Mouse (Mus musculus) cerebellum, postnatal 14 days (tissue): ENCODE results near the gene Rsph9.

ENCODE experiments used
- DNase-seq, 2 experiments: peaks; one replicate each; pipeline ENCODE4 v3.0.0; 2021; ENCODE audit warnings: mixed read lengths in 2 of 2

The Rsph9 gene

DNA sequence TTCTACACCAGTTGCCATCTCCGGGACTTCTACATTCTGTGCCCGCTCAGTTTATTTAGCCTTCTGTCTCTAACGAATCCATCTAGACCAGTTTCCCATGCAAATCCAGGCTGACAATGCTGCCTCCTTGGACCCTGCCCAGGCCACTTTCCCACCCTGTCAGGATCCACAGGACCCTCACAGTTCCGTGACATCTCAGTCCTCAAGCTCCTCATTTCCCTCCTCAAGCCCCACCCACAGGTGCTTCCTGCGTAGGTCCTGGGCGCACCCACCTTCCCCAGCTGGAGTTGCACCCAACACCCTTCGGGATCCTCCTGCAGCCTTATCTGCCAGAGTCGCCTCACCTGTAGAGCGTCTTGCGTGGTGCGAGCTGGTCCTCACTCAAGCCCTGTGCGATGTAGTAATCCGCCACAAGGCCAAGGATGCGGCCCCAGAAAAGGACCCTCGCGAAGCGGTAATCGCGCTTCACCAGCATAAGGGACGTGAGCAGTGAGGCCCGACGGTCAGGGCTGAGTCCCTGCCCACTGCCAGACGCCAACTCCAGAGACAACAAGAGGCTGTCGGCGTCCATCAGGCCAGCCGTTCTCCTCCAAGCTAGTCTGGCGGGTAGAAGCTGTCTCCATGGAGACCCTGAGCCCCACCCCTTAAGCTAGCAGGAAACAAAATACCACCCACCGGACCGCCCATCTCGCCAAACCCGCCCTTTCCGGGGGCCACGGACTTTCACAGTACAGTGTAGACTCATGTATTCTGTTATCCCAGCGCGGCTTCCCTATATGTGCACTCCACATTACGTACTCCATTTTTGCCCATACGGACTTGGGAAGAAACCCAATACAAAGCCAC is at the start of gene Rsph9:
Gene Rsph9 (minus strand): TSS at position 639 of the 846 bp plus-strand sequence.
- DNase-seq = peak in 1 of 2 experiments; percentile 53

DNA sequence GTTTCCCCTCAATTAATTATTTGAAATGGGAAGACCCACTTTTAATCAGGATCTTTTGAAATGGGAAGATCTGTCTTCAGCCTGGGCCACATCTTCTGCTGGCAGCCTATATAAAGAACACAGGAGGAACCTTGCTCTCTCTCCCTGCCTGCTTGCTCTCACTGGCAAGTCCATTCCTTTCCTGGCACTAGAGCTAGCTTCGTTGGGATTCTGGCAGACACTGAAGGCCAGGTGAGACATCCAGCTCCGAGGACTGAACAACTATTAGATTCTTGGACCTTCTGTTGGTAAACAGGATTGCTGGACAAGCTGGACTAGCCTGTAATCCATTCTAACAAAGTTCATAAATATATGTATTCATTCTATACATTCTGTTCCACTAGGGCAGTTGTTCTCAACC is 44.8 kb upstream of the Rsph9 start:
- peak in 1 of 2 experiments; percentile 42 for DNase-seq

DNA sequence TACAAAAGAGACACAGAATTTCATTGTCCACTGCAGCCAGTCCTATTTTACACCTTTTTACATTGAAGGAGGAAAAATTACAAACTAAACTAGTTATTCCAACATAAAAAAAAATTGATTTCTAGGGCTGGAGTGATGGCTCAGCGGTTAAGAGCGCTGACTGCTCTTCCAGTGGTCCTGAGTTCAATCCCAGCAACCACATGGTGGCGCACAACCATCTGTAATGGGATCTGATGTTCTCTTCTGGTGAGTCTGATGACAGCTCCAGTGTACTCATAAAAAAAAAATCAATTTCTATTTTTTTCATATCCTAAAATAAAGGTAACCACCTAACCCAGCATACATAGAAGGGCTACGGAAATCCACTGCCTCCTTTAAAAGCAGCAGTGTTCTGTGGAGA is 38.3 kb upstream of the Rsph9 start:
- no peak for DNase-seq

DNA sequence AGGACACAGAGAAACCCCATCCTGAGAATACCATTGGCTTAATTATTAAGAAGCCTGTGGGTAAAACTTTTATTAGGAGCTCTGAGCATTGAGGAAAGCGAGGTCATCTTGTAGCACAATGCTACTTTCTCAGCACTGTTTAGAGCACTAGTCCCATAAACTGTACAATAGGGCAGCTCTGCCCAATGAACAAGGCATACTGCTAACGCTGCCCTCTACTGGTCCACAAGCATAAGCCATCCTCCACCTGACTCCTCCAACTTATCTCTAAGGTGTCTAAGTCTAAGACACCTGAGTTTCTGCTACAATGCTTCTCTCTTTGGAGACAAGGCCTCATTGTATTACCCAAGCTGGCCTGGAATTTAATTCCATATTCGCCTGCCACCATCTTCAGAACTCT is 26.5 kb upstream of the Rsph9 start:
- DNase-seq = peak; percentile 46 to 57

DNA sequence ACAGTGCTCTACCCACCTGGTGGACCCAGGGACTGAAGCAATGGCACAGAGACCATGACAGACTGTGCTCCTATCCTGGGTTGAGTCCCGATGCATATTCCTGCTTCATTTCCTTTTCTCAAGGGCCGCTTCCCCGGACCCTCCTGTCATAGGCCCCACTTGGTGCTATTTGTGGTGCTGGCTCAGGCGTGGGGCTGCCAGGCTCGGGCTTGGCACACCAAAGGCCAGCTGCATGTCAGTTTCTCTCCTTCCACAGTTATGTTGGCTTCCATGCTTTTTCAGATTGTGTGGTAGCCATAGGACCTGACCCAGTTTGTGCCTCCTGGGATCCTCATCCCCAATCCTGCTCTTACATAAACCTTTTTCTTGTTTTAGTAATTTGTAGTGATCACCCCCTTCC is 24.8 kb upstream of the Rsph9 start:
- DNase-seq = no peak

DNA sequence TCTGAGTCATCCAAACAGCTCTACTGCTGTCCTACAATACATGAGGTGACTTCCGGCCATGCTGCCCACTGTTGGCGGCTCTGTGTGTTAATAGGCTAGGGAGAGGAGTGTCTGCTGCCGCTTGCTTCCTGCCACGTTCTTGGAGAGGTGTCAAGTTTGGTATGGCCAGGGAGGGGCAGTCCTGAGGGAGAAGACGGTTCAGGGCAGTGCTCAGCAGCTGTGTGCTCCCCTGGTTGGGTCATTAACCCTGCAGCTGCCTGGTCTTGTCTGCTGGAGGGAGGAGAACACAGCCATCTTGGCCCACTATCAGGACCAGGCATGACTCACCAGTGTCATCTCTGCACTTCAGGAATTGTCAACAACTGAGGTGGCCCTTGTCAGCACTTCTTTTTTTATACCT is 24.3 kb upstream of the Rsph9 start:
- DNase-seq = no peak

DNA sequence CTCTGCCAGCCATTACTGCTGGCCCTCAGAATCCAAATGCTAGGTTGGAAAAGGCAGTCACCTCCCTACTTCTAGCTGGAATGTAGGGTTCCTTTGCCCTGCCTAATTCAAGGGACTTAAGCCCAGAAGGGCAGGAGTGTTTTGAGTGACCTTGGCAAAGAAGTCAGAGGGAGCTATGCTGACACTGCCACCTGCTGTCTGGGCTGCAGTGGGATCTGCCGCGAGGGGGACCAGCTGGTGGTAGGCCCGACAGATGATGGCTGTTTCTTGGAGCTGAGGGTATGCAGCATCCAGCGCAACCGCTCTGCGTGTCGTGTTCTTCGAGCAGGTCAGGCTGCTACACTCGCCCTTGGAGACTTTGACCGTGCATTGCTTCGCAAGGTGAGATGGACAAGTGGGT is 23.0 kb upstream of the Rsph9 start:
- peak in 1 of 2 experiments; percentile 57 for DNase-seq

DNA sequence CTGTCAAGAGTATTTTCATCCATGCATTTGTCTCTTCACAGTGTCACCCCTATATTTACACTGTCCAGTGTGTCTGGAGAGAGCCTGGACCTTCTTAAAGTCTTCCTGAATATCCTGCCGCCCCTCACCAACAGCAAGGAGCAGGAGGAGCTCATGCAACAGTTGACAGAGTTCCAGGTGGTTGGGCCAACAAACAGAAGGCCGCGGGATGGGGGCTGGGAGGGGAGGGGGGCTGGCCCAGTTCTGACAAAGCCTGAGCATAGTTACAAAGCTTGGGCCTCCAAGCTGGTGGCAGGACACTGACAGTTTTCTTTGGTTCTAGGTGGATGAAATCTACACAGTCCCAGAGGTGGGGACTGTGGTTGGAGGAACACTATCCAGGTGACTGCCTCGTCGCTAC is 22.3 kb upstream of the Rsph9 start:
- DNase-seq = peak; percentile 54 to 70

DNA sequence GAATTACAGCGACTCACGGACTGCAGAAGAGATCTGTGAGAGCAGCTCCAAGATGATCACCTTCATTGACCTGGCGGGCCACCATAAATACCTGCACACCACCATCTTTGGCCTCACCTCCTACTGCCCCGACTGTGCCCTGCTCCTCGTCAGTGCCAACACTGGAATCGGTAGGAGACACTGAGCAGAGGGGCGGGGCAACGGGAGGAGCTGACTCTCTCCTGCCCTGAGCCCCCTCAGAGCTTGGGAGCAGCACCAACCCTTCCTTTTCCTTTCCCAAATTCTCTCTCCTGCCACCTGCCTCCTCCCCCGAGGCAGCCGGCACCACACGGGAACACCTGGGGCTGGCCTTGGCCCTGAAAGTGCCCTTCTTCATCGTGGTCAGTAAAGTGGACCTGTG is 21.4 kb upstream of the Rsph9 start:
- DNase-seq = no peak

DNA sequence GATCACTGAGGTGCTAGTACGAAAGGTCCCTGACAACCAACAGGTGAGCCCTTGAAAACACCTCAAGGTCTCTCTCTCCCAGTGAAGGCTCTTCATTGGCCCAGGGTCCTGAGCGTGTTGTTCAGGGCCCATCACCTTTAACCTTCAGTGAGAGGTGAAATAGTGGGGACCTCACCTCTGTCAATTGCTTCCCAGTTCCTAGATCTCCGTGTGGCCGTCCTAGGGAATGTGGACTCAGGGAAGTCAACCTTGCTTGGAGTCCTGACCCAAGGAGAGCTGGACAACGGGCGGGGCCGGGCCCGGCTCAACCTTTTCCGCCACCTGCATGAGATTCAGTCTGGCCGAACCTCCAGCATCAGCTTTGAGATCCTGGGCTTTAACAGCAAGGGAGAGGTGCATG is 20.8 kb upstream of the Rsph9 start:
- DNase-seq = no peak

DNA sequence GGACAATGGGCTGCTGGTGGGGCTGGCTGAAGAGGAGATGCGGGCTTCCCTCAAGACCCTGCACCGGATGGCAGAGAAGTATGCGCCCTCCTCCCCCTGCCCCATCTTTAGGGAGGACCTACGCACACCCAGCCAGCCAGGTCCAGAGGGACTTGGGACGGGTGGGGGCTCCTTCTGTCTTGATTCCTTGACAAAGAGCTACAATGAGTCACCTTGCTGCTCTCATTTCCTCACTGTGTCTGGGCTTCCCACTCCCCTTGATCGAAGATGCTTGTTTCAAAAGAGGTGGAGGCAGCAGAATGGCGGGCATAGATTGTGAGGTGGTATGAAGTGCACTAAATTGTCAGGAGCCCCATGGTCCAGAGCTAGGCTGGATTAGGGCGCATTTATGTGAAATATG is 20.3 kb upstream of the Rsph9 start:
- no peak for DNase-seq

DNA sequence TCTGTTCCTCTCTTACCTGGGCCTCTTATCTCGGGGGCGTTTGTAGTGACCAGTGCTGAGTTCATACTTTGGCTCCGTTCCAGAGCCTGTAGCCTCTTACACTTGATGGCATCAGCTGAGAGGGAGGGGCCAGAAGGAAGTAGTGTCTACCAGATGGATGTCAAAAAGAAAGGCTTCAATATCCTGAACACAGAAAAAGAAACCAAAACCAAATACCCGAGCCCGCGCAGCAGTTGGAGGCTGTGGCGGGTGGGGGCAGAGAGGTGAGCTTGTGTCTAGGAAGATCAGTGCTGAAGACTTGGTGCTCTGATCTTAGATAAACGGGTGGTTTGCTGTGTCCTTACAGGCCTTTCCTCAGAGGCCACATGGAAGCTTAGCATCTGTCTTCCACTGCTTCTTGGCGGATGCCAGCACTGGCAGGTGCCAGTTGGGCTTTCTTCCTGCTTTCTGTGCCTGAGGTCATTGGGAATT is 19.0 kb upstream of the Rsph9 start:
- peak; percentile 50 to 61 for DNase-seq

DNA sequence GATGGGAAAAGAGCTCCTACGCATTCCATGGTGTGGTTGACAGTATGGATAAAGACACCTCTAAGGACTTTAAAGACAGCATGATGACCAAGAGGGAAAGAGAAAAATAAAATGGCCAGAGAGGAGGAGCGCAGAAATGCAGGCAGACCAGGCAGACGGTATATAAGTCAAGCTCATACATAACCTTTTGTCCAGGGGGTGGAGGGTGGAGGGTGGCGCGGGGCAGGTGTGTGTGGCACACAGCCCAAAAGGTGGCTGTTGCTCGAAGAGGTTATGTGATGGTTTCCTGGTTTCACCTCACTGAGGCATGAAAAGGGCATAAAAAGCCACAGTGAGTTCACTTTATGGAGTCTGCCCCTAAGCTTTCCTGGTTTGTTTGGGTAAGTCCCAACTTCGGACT is 18.5 kb upstream of the Rsph9 start:
- DNase-seq = no peak

DNA sequence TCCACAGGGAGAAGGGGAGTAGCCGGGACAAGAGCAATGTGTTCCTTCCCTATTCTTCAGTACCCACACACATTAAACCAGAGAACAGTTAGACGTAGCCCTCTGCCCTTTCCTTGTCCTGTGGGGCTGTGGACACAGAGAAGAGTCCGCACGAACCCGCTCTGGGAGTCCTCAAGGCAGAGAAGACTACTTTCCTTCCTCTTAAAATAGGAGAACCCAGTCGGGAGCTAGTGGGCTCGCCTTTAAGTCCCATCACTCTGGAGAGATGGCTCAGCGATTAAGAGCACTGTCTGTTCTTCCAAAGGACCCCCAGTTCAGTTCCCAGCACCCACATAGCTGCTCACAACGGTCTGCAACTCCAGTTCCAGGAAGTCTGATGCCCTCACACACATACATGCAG is 17.7 kb upstream of the Rsph9 start:
- no peak for DNase-seq

DNA sequence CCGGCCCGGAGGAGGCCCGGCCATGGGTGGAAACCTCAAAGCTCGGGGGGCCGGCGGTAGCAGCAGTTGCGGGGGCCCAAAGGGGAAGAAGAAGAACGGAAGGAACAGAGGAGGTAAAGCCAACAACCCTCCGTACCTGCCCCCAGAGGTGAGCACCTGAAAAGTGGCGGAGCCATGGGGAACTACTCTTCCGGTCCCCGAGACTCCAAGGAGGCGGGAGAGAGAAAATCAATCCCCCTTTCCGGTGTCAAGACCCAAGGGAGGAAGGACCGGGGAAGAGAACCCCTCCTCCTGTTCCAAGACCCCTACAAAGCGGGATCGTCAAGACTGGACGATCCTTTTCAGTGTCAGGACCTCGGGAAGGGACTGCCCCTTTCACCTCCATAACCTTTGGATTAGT is 17.2 kb upstream of the Rsph9 start:
- no peak for DNase-seq

DNA sequence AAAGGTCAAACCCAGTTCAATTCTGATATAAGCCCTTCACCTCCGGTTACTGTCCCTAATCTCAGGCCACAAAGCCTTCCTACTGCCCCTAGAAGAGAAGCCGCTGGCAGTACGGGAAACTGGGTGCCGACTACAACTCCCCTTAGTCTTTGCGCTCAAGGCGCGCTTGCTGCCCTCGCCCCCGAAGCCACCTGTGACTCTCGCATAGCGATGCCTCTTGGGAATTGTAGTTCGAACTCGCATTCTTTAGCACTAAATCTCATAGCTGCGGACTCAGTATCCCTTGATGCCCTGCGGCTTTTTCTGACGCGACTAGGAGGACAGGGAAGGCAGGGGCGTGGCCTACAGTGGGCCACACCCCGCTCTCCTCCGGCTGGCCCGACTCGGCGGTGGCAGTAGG is 16.7 kb upstream of the Rsph9 start, which contains the start of gene Gtpbp2:
Gene Gtpbp2 (plus strand): TSS at position 347 of the 400 bp plus-strand sequence.
- DNase-seq = peak; percentile 96 to 98

DNA sequence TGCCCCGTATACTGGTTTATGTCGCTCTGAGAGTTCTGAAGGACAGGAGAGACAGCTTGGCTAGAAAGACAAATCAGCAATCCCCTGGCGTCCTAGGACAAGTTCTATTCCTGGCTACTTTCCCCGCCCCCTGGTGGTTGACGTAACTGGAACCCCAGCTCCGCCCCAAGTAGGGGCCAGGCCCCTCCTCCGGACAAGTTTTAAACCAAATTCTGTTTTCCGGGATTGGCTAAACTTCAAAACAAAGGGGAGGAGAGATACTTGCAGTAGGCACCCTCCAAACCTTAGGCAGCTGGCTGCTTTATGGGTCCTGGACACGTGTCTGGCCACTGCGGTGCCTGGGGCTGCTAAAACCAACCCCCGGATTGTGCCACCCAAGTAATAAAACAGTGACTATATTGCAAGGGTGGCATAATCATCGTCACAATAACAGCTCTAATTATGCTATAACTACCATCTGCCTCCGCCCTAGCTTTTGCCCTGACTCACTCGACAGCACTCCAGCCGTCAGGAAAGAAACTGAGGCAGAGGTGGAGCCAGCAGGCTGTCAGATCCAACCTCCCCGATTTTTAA is 16.2 kb upstream of the Rsph9 start:
- DNase-seq = peak; percentile 83 to 87

DNA sequence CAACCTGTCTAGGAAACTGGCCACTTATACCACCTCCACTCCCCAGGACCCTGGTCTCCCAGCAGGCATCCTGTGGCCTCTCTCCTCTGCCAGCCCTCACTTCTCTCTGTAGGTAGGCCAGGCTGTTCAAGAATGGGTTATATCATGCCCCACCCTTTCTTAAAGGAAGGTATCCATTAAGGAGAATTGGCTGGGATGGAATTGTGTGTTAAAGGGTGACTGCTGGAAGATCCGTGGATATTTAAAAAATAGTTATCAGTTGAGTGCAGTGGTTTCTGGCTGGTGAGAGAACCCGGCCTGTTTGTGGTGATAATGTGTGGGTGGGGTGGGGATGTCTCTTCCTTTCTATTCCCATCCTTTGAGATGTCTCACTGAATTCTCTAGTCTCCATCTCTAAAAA is 15.2 kb upstream of the Rsph9 start:
- no peak for DNase-seq

DNA sequence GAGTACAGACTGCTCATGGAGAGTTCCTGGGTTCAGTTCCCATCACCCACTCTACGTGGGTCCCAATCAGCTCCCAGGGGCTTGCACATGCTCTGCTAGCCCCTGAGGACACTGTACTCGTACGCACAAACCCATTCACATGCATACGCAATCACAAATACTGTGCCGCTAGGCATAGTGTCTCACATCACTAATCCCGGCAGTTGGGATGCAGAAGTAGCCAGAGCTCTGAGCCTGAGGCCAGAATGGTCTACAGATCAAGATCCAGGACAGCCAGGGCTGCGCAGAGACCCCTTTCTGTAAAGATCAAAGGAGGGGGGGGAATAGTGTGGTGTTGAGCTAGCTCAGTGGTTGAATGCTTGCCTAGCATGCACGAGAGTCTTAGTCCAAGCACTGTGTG is 13.1 kb upstream of the Rsph9 start:
- no peak for DNase-seq

DNA sequence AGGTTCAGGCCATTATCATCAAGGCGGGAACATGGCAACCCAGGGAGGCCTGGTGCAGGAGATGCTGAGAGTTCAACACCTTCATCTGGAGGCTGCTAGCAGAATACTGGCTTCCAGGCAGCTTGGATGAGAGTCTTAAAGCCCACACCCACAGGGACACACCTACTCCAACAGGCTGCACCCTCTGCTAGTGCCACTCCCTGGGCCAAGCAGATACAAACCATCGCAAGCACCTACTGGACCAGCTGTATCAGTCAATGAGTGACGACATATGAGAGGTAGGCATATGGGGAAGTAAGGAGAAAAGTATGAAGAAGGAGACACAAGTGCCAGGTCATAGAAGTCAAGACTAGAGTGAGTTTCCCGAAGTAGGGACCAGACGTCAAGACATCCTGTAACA is 12.7 kb upstream of the Rsph9 start:
- no peak for DNase-seq

DNA sequence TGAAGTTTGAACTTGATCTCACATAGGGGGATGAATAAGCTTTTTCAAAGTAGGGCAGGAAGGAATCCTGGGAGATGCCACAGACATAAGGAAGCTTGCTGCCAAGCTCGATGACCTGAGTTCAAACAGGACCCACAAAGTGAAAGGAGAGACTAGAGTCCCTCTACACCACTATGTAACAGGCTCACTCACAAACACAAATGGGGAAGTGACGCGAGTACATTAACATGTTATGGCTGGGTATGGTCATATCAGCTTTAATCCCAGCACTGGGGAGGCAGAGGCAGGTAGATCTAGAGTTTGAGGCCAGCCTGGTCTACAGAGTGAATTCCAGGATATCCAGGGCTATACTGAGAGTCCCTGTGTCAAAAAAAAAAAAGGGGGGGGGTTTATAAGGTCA is 10.3 kb upstream of the Rsph9 start:
- DNase-seq = no peak

DNA sequence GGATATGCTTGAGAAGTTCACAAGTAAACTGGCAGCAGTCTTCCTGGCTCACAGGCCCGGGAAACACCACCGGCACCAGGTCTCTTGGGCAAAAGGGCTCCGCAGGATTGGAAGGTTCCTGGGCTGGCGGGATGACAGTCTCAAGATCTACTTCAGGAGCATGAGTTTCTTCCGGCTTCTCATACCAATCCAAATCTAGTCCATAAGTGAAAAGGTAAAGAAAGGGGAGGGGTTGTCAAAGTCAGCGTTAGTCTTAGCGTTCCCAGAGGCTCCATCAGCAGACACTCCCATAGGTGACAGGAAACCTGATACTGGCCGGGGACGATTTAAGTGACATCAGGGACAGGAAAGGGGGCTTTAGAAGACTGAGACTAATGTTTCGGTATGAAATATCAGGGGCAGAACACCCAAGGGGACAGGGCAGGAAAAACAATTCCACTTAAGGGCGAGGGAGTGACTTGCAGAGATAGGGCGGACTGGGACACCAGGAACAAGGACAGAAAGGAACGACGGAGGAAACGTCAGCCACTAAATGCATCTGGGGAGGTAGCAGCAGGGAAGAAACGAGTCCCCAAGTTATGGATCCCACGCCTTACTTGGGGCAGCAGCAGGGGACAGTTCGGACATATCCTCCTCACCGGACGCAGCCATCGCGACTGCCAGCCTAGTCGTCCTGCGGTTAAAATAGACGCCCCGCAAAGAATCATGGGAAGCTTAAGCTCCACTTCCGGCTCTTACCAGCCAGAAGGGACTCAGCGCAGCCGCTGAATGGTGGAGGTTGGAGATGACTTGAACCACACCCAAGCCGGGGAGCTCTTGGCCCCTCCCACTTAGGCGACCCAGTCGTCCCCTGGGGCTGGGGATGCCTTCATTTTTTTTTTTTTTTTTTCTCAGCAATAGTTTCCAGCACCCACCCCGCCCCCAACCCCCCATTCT is 9.1 kb upstream of the Rsph9 start, which contains the start of gene Mad2l1bp:
Gene Mad2l1bp (minus strand): TSS at position 707 of the 936 bp plus-strand sequence.
- peak; percentile 87 to 88 for DNase-seq

DNA sequence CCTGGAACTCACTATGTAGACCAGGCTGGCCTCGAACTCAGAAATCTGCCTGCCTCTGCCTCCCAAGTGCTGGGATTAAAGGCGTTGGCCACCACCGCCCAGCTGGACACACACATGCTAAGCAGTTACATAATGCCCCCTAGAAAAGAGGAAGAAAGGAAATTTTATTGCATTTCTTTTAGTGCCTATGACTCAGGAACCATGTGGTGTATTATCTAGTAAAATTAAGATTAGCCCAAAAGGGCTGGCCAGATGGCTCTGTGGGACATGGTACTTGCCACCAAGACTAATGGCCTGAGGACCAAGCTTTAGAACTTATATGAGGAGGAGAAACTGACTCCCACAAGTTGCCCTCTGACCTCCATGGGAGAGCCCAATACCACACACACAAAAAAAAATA is 4.1 kb downstream of the Rsph9 start:
- DNase-seq = no peak
